Mouse (Mus musculus) MEL (cell line): ENCODE measurements around the gene Mrps9. TPM values are rescaled to one million over a fixed set of nuclear protein-coding genes. Genes with fewer than 3 reads are reported as not detected.
A peak's percentile ranks its signal among the peaks of the same experiment; 100 is the strongest.
"Not testable (repeated sequence)": the region's sequence is repeated elsewhere in the genome, so short reads cannot be mapped to it uniquely, and the experiment has no call there.

ENCODE experiments used
- DNase-seq: peaks from one replicate; pipeline ENCODE4 v3.0.0; 2011; ENCODE audit warnings: low read depth, low spot score
- H3K27ac ChIP-seq: 2 replicates; pipeline ENCODE4 v1.5.1; 2012; ENCODE audit warnings: low read depth, mild to moderate bottlenecking, control low read depth, low read length, moderate library complexity; ENCODE audit not compliant: control insufficient read depth
- H3K27me3 ChIP-seq, 2 experiments: fragments of 150-350 bp in 1 of 2; sonication (generic) in 1 of 2; 2 replicates each; pipeline ENCODE4 v1.6.1; 2012; ENCODE audit warnings: low read length in 2 of 2, mild to moderate bottlenecking in 2 of 2, improper control_type of control experiment in 1 of 2, moderate library complexity in 1 of 2; ENCODE audit not compliant: insufficient read depth in 2 of 2, control insufficient read depth in 1 of 2
- H3K36me3 ChIP-seq, 2 experiments: 2 replicates each; pipeline ENCODE4 v1.6.1; 2012 to 2014; ENCODE audit warnings: low read length in 2 of 2, improper control_type of control experiment in 1 of 2, inconsistent platforms in 1 of 2, mild to moderate bottlenecking in 1 of 2; ENCODE audit not compliant: insufficient read depth in 2 of 2, control insufficient read depth in 1 of 2
- H3K4me1 ChIP-seq, 2 experiments: fragments of 150-350 bp in 1 of 2; sonication (generic) in 1 of 2; 2 replicates each; pipeline ENCODE4 v1.6.1; 2012; ENCODE audit warnings: low read length in 2 of 2, improper control_type of control experiment in 1 of 2, mild to moderate bottlenecking in 1 of 2; ENCODE audit not compliant: insufficient read depth in 2 of 2, control insufficient read depth in 1 of 2
- H3K4me3 ChIP-seq, 2 experiments: fragments of 150-350 bp in 1 of 2; sonication (generic) in 1 of 2; 2 replicates each; pipeline ENCODE4 v1.5.1; 2012; ENCODE audit warnings: low read depth in 2 of 2, low read length in 2 of 2, mild to moderate bottlenecking in 2 of 2, moderate library complexity in 2 of 2, control low read depth in 1 of 2, improper control_type of control experiment in 1 of 2; ENCODE audit not compliant: control insufficient read depth in 1 of 2, insufficient read depth in 1 of 2
- H3K79me2 ChIP-seq: 2 replicates; pipeline ENCODE4 v1.6.1; 2012; ENCODE audit warnings: mild to moderate bottlenecking, low read length, moderate library complexity; ENCODE audit not compliant: control insufficient read depth, poor library complexity, insufficient read depth
- H3K9ac ChIP-seq: 2 replicates; pipeline ENCODE4 v1.6.1; 2012; ENCODE audit warnings: low read depth, mild to moderate bottlenecking, control low read depth, low read length, moderate library complexity; ENCODE audit not compliant: control insufficient read depth, poor library complexity, severe bottlenecking
- H3K9me3 ChIP-seq: fragments of 150-350 bp; sonication (generic); replicated peaks from 2 replicates; pipeline ENCODE4 v1.6.1; 2012; ENCODE audit warnings: mild to moderate bottlenecking, low read length, improper control_type of control experiment, moderate library complexity; ENCODE audit not compliant: insufficient read depth
- CHD1 ChIP-seq: IDR thresholded peaks from 2 replicates; pipeline ENCODE4 v1.6.1; 2012; ENCODE audit warnings: low read depth, mild to moderate bottlenecking, inconsistent platforms, low read length, improper control_type of control experiment
- CHD2 ChIP-seq: IDR thresholded peaks from 2 replicates; pipeline ENCODE4 v1.6.1; 2011; ENCODE audit warnings: low read length, improper control_type of control experiment
- CTCF ChIP-seq, 3 experiments: IDR thresholded peaks in 2 of 3; conservative IDR thresholded peaks in 1 of 3; 2 replicates each; pipeline ENCODE4 v1.5.1; 2011 to 2012; ENCODE audit warnings: low read length in 3 of 3, low read depth in 2 of 3, mild to moderate bottlenecking in 2 of 3, improper control_type of control experiment in 1 of 3, inconsistent platforms in 1 of 3, mixed read lengths in 1 of 3, moderate library complexity in 1 of 3; ENCODE audit not compliant: control insufficient read depth in 1 of 3, insufficient read depth in 1 of 3, poor library complexity in 1 of 3, severe bottlenecking in 1 of 3
- GABPA ChIP-seq: IDR thresholded peaks from 2 replicates; pipeline ENCODE4 v1.6.1; 2012; ENCODE audit warnings: low read depth, mild to moderate bottlenecking, inconsistent platforms, low read length, improper control_type of control experiment, moderate library complexity
- HCFC1 ChIP-seq: IDR thresholded peaks from 2 replicates; pipeline ENCODE4 v1.6.1; 2012; ENCODE audit warnings: low read depth, mild to moderate bottlenecking, inconsistent platforms, low read length, improper control_type of control experiment, moderate library complexity
- MAZ ChIP-seq: IDR thresholded peaks from 2 replicates; pipeline ENCODE4 v1.6.1; 2012; ENCODE audit warnings: low read depth, mild to moderate bottlenecking, inconsistent platforms, low read length, improper control_type of control experiment
- MEF2A ChIP-seq: IDR thresholded peaks from 2 replicates; pipeline ENCODE4 v1.6.1; 2014; ENCODE audit warnings: low read depth, mild to moderate bottlenecking, inconsistent platforms, low read length, improper control_type of control experiment; ENCODE audit not compliant: poor library complexity, insufficient replicate concordance, severe bottlenecking; ENCODE audit errors: extremely low read depth
- NRF1 ChIP-seq: IDR thresholded peaks from 2 replicates; pipeline ENCODE4 v1.6.1; 2014; ENCODE audit warnings: low read depth, mild to moderate bottlenecking, inconsistent platforms, low read length, improper control_type of control experiment, moderate library complexity; ENCODE audit not compliant: poor library complexity, insufficient read depth, severe bottlenecking
- POLR2AphosphoS5 ChIP-seq: IDR thresholded peaks from 2 replicates; pipeline ENCODE4 v1.6.1; 2012; ENCODE audit warnings: low read depth, borderline replicate concordance, mild to moderate bottlenecking, inconsistent platforms, low read length, moderate library complexity, mixed read lengths
- SMC3 ChIP-seq: IDR thresholded peaks from 2 replicates; pipeline ENCODE4 v1.6.1; 2011; ENCODE audit warnings: low read depth, low read length, improper control_type of control experiment
- TAL1 ChIP-seq: IDR thresholded peaks from 2 replicates; pipeline ENCODE4 v1.6.1; 2012; ENCODE audit warnings: mild to moderate bottlenecking, inconsistent platforms, low read length, moderate library complexity, mixed read lengths
- USF2 ChIP-seq, 2 experiments: IDR thresholded peaks; 2 replicates each; pipeline ENCODE4 v1.6.1; 2011 to 2012; ENCODE audit warnings: improper control_type of control experiment in 2 of 2, low read length in 2 of 2, borderline replicate concordance in 1 of 2, inconsistent platforms in 1 of 2, low read depth in 1 of 2, mild to moderate bottlenecking in 1 of 2; ENCODE audit not compliant: insufficient read depth in 1 of 2
- polyA plus RNA-seq, 2 experiments: library from polyadenylated mRNA; stranded (reverse) in 1 of 2; unstranded in 1 of 2; fragments of >175 nt in 1 of 2; fragments of >200 nt in 1 of 2; gene quantifications; 2 replicates each; pipeline versions ENCODE4 v1.2.1 to v1.2.4; 2012; ENCODE audit warnings: low replicate concordance in 2 of 2, low read depth in 1 of 2; ENCODE audit not compliant: insufficient read length in 2 of 2, insufficient read depth in 1 of 2, missing spikeins in 1 of 2
- total RNA-seq: library from RNA; depleted of rRNA; stranded (reverse); fragments of 300-350 nt; gene quantifications from 2 replicates; pipeline ENCODE4 v1.2.3, GENCODE M21; 2012

The Mrps9 gene
- total and polyA plus RNA-seq, 3 experiments, result 67.4 to 68.4 TPM; not detected in 1

- not testable (repeated sequence) for H3K9ac ChIP-seq, H3K4me1 ChIP-seq, H3K36me3 ChIP-seq, H3K27ac ChIP-seq, DNase-seq, H3K4me3 ChIP-seq, H3K27me3 ChIP-seq, H3K79me2 ChIP-seq, H3K9me3 ChIP-seq
- peak; percentile 59 for TF ChIP-seq NRF1
These were observed 32.4 kb downstream of the Mrps9 start for GRCm38 (mm10) chr1:42883418-42883817.

DNA sequence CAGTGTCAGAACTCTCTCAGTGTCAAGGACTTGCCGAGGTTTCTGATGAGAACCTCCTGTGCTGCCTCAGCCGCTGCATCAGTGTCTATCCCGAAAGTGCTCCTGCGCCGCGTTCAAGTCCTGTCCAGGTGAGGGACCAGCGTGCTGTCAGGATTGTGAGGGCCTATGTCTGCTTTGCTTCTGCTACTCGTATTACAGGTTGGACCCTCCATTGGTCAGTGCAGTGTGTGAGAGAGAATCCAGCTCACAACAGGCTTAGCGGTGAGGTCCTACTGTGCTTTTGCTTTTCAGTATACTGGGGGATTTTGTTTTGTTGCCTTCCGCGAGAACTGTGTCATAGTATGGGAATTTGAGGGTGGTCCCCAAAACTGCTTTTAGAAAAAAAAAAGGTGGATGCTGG is 36.8 kb downstream of the Mrps9 start:
- no peak for DNase-seq
- TF ChIP-seq CHD1 (no peak), TAL1 (no peak), CTCF (IDR thresholded peaks at IDR 0.05 in 2 of 3, conservative IDR thresholded peaks at IDR 0.05 in 1 of 3; ENCODE audit: control insufficient read depth in 1 of 3, insufficient read depth in 1 of 3, low read depth in 2 of 3, low read length in 3 of 3, poor library complexity in 1 of 3, severe bottlenecking in 1 of 3) (no peak), CHD2 (no peak), HCFC1 (no peak), USF2 (IDR thresholded peaks at IDR 0.05; ENCODE audit: borderline replicate concordance in 1 of 2, insufficient read depth in 1 of 2, low read depth in 1 of 2, low read length in 2 of 2) (no peak), MAZ (no peak), MEF2A (no peak)
- TF ChIP-seq, all 39 proteins: peak for 0
- Histone ChIP-seq H3K27me3 (no peaks in the 10 kb centered on the region), H3K79me2 (no peaks in the 10 kb centered on the region), H3K27ac (no peak overlapping the region), H3K9ac (no peak overlapping the region), H3K36me3 (peaks cover 0 to 2% of the 10 kb centered on the region in 2 experiments; a peak in 2 of 4 replicates), H3K4me1 (no peaks in the 10 kb centered on the region), H3K4me3 (no peak overlapping the region), H3K9me3 (no peaks in the 10 kb centered on the region)

DNA sequence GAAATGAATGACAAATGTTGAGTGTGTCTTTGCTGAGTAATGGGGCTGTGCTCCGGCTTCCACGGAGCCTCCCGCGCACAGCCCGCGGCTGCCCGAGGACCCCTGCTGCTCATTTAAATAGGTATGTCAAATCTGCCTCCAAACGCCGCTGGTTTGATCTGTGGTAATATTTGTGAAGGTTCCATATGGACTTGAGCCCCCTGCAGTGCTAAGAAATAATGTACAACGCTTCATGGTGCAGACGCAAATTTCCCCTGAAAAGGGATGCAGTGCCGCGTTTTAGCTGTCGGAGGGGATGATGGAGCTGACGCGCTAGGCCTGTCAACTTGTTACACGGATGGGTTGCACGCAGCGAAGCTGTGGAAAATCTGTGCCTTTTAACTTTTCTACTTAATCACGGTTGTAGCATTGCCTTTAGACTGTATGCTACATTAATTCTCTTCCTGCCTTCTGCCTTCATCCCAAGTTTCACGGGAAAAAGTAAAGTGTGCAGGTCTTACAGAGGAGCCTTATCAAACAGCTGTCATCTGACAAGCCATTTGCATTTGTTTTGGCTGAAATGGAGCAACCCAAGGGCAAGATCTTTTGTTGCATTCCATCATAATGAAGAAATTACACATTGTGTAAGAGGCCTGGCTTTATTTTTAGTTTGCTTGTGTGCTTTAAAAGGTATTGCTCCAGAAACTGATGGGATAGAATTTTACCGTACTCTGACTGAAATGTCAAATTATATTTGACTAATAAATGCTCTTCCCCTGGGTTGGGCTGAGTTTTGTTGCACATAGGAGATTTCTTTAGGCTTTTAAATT is 37.7 kb downstream of the Mrps9 start:
- Histone ChIP-seq H3K27me3 (no peaks in the 10 kb centered on the region), H3K27ac (no peak overlapping the region), H3K9me3 (no peaks in the 10 kb centered on the region), H3K36me3 (peaks cover 0 to 2% of the 10 kb centered on the region in 2 experiments; a peak in 2 of 4 replicates), H3K79me2 (no peaks in the 10 kb centered on the region), H3K4me3 (no peak overlapping the region), H3K4me1 (no peaks in the 10 kb centered on the region), H3K9ac (no peak overlapping the region)
- no peak for TF ChIP-seq SMC3
- no peak for TF ChIP-seq GABPA
- no peak for TF ChIP-seq POLR2AphosphoS5
- DNase-seq, result no peak
